ENCODE assay signal across 9 mouse cellular contexts in genomic region chr9:65671431-65671931, GRCm38 (mm10). TPM values are rescaled to one million over a fixed set of nuclear protein-coding genes. Genes with fewer than 3 reads are reported as not detected.
DNase-seq lines count a peak whose midpoint lies in the region; ATAC-seq lines count a peak whose summit lies in the region.
"Had no signal": no experiment of that assay in that cellular context is flagged by ENCODE, and none has a peak within 500 bp of the region (broad histone marks: within the 10 kb centered on the region; RNA-seq: fewer than 3 reads in every experiment).

No protein-coding gene starts in this region.

- H3K36me3 ChIP-seq in kidney, embryonic 15.5 days: no peaks in the 10 kb centered on the region
- H3K36me3 ChIP-seq: limb, embryonic 13.5 days had no signal

- H3K9me3 ChIP-seq in kidney, embryonic 15.5 days (replicated peaks): no peaks in the 10 kb centered on the region
- H3K9me3 ChIP-seq: limb, embryonic 13.5 days had no signal

- H3K4me1 ChIP-seq in kidney, embryonic 15.5 days: peaks cover 20% of the 10 kb centered on the region

- no peaks in the 10 kb centered on the region for H3K27me3 ChIP-seq in kidney, embryonic 15.5 days
- H3K27me3 ChIP-seq: limb, embryonic 13.5 days had no signal

- peak; percentile 38 for DNase-seq in embryo, embryonic 10 days (ENCODE audit: low spot score)
- no peak for DNase-seq in embryo, embryonic 10.5 days (ENCODE audit: low spot score)
- DNase-seq in heart, adult 18-20 months: peak; percentile 68 to 87
- DNase-seq in right cerebral cortex, postnatal 14 days: no peak
- DNase-seq in natural killer cell, adult 2 months (ENCODE audit: low spot score in 2 of 2): no peak

- peak; percentile 46 for ATAC-seq in kidney, embryonic 15.5 days (replicated peaks; ENCODE audit: low FRiP score)
- ATAC-seq in megakaryocyte, adult 5-6 weeks (ENCODE audit: poor library complexity, severe bottlenecking): 0 out of 2 replicates have a peak, but pooled peaks have one; percentile 9
- no peak for ATAC-seq in inflammation-experienced regulatory T-cells, adult 6 months

- peak overlapping the region; percentile 68 for H3K27ac ChIP-seq in kidney, embryonic 15.5 days
- H3K27ac ChIP-seq: limb, embryonic 13.5 days had no signal

- no peak overlapping the region for H3K9ac ChIP-seq in kidney, embryonic 15.5 days
- H3K9ac ChIP-seq: limb, embryonic 13.5 days had no signal

- WGBS in kidney, embryonic 15.5 days: 38% methylated on average over 9 of the region's 9 CpGs

- no peak overlapping the region for H3K4me3 ChIP-seq in kidney, embryonic 15.5 days (replicated peaks)
- H3K4me3 ChIP-seq: limb, embryonic 13.5 days had no signal

- no peak overlapping the region for H3K4me2 ChIP-seq in kidney, embryonic 15.5 days
- H3K4me2 ChIP-seq: limb, embryonic 13.5 days had no signal

RNA-seq across cellular contexts. Expression of gene Oaz2, which starts 3.7 kb away (rescaled TPM):
- total RNA-seq in heart, adult 18-20 months (2021): 100 to 1,000 TPM; 201 to 238 TPM
- 299 and 308 TPM in 2 replicates for polyA plus RNA-seq in kidney, embryonic 15.5 days (2015; fragmentation: Nextera tagmentation; extraction: Ambion mirVana)
- 12.5 and 15.9 TPM in 2 replicates for total RNA-seq in megakaryocyte, adult 5-6 weeks (2015)
- total RNA-seq in megakaryocyte, adult 5-6 weeks (2017): 40.2 and 43.9 TPM in 2 replicates
- 10 to 100 TPM; 26.3 to 30.5 (median 26.9) TPM for polyA plus RNA-seq in inflammation-experienced regulatory T-cells, adult 6 months (2017; shearing (Covaris generic))

RNA-seq across cellular contexts. Expression of gene Rbpms2, which starts 42.0 kb away (rescaled TPM):
- total RNA-seq in heart, adult 18-20 months (2021): 10 to 100 TPM; 29.7 to 30.8 TPM
- polyA plus RNA-seq in kidney, embryonic 15.5 days (2015; fragmentation: Nextera tagmentation; extraction: Ambion mirVana): 29.8 and 30.3 TPM in 2 replicates
- total RNA-seq in megakaryocyte, adult 5-6 weeks (2015): 0.45 TPM in 1 of 2 replicates, not detected in the other
- not detected in 2 replicates for total RNA-seq in megakaryocyte, adult 5-6 weeks (2017)
- 1 to 10 TPM in 1 of 3 experiments, not detected in 2; 1.0 TPM for polyA plus RNA-seq in inflammation-experienced regulatory T-cells, adult 6 months (2017; shearing (Covaris generic))

Comparison
In these comparisons a context has a peak if more than half of its experiments do, and no peak if none do; other contexts are left out.
1. DNase-seq: peak in embryo, embryonic 10 days (single experiment) and heart, adult 18-20 months (2 of 2); none in embryo, embryonic 10.5 days (single experiment), right cerebral cortex, postnatal 14 days (single experiment) and natural killer cell, adult 2 months (0 of 2).
2. RNA of gene Oaz2, which starts 3.7 kb away (total RNA-seq): 201 to 238 TPM in heart, adult 18-20 months; 12.5 to 43.9 TPM in megakaryocyte, adult 5-6 weeks; every median in the first group is over 4 times any median in the second.
3. RNA of gene Rbpms2, which starts 42.0 kb away (total RNA-seq): 29.7 to 30.8 TPM in heart, adult 18-20 months; 0.45 TPM in megakaryocyte, adult 5-6 weeks; every median in the first group is over 10 times any median in the second.